Mouse (Mus musculus) bone marrow, adult 2 months (tissue): ENCODE data around the gene Ube2j1.

ENCODE experiments used
- CTCF ChIP-seq: fragments of 200-500 bp; IDR thresholded peaks from 2 replicates; pipeline ENCODE4 v1.5.1; 2011; ENCODE audit warnings: low read length, control low read depth; ENCODE audit not compliant: control insufficient read depth, insufficient read depth
- POLR2A ChIP-seq: fragments of 200-500 bp; IDR thresholded peaks from 2 replicates; pipeline ENCODE4 v1.6.1; 2011; ENCODE audit warnings: low read depth, mild to moderate bottlenecking, control low read depth, low read length, borderline replicate concordance; ENCODE audit not compliant: control insufficient read depth

DNA sequence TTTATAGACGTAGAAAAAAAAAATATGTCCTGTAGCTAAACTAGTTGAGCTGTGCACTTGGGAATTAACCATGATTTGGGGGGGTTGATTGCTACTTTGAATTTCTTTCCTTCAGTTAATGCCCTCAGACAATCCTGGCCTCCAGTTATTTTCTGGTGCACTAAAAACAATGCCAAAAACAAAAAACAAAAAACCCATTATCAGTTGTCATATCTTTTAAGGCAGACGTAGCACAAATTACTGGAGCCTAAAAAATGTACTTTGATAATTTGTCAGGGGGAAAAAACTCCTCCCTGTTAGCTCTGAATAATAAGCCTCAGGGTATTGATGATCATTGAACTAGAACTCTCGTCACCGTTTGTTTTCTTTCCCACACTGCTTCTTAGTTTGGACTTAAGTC, 829 bp downstream of the Ube2j1 start:
- no peak for TF ChIP-seq CTCF
- TF ChIP-seq POLR2A = no peak
